Mouse (Mus musculus) bone marrow macrophage, adult 2 months (primary cell): ENCODE results near the gene Hck.

ENCODE experiments used
- CTCF ChIP-seq: IDR thresholded peaks from 2 replicates; pipeline ENCODE4 v1.5.1; 2012; ENCODE audit warnings: low read depth, mild to moderate bottlenecking, low read length, moderate library complexity
- POLR2A ChIP-seq: IDR thresholded peaks from 2 replicates; pipeline ENCODE4 v1.6.1; 2012; ENCODE audit warnings: mild to moderate bottlenecking, low read depth, low read length, borderline replicate concordance

GRCm38 (mm10) chr2:153186176-153186591 lies 77.9 kb downstream of the Hck start:
- no peak for TF ChIP-seq CTCF
- no peak for TF ChIP-seq POLR2A
